Mouse (Mus musculus) brain, embryonic 14.5 days (tissue): Measurements from ENCODE around the gene Aff3.

ENCODE experiments used
- CTCF ChIP-seq: fragments of 200-500 bp; IDR thresholded peaks from 2 replicates; pipeline ENCODE4 v1.5.1; 2012; ENCODE audit warnings: inconsistent platforms, mild to moderate bottlenecking, moderate library complexity, borderline replicate concordance; ENCODE audit not compliant: insufficient read depth, insufficient read length; ENCODE audit errors: extremely low read depth
- POLR2A ChIP-seq: fragments of 200-500 bp; IDR thresholded peaks from 2 replicates; pipeline ENCODE4 v1.6.1; 2012; ENCODE audit warnings: mild to moderate bottlenecking, inconsistent platforms, borderline replicate concordance; ENCODE audit not compliant: poor library complexity, insufficient read depth, insufficient read length, severe bottlenecking; ENCODE audit errors: extremely low read depth

GRCm38 (mm10) chr1:38239516-38239915, 425.2 kb downstream of the Aff3 start:
- TF ChIP-seq CTCF: no peak
- TF ChIP-seq POLR2A: no peak
